Mouse (Mus musculus): ENCODE measurements around the gene Hist1h1t. TPM values are rescaled to one million over a fixed set of nuclear protein-coding genes. Genes with fewer than 3 reads are reported as not detected.

The Hist1h1t gene
- polyA plus RNA-seq, 1 experiment from 2014 or later: not detected

DNA sequence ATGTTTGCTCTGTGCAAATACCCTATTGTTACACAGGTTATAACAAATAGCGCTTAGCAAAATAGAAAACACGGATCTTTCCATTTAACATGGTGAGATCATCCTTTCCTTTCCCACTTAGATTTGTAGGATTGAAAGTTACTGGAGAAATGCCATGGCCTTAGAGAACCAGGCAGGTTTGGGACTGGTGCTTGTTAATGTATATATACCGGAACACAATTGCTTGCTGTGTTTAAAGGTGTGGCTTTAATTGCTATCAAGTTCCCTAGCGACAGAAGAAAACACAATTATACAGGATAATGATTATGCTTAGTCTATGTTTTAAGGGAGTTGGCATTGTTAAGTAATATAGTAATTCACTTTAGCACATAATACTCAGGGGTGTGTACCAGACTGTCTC, 8.4 kb upstream of the Hist1h1t start:
- H3K4me3 ChIP-seq (replicated peaks): no peak overlapping the region
- no peaks in the 10 kb centered on the region for H3K9me3 ChIP-seq
- H3K27ac ChIP-seq: no peak overlapping the region
- H3K9ac ChIP-seq (replicated peaks): no peak overlapping the region
- no peaks in the 10 kb centered on the region for H3K27me3 ChIP-seq
- H3K36me3 ChIP-seq: no peaks in the 10 kb centered on the region
- ATAC-seq (ENCODE audit: insufficient number of reproducible peaks, insufficient read depth, low FRiP score, low TSS enrichment, low read depth): no peak
- H3K4me2 ChIP-seq: no peak overlapping the region
- 78% methylated on average over 4 of the region's 4 CpGs for WGBS
- H3K4me1 ChIP-seq (replicated peaks): peaks cover 15% of the 10 kb centered on the region

- 94% methylated on average over 7 of the region's 7 CpGs for WGBS
- no peak overlapping the region for H3K27ac ChIP-seq
- no peaks in the 10 kb centered on the region for H3K36me3 ChIP-seq
- H3K4me1 ChIP-seq (replicated peaks): peaks cover 10% of the 10 kb centered on the region; the same call in 1 of the 2 replicates
- no peak for ATAC-seq (ENCODE audit: insufficient number of reproducible peaks, insufficient read depth, low FRiP score, low TSS enrichment, low read depth)
- no peak overlapping the region for H3K4me3 ChIP-seq (replicated peaks)
- H3K4me2 ChIP-seq: no peak overlapping the region
- H3K9me3 ChIP-seq: no peaks in the 10 kb centered on the region
- H3K9ac ChIP-seq (replicated peaks): no peak overlapping the region
- no peaks in the 10 kb centered on the region for H3K27me3 ChIP-seq
These were observed 7.7 kb upstream of the Hist1h1t start for GRCm38 (mm10) chr13:23687907-23688306.

- ATAC-seq (ENCODE audit: insufficient number of reproducible peaks, insufficient read depth, low FRiP score, low TSS enrichment, low read depth): no peak
- 95% methylated on average over 2 of the region's 2 CpGs for WGBS
- Histone ChIP-seq H3K27me3 (no peaks in the 10 kb centered on the region), H3K9me3 (no peaks in the 10 kb centered on the region), H3K4me2 (no peak overlapping the region), H3K36me3 (no peaks in the 10 kb centered on the region), H3K4me1 (replicated peaks) (peaks cover 8% of the 10 kb centered on the region; the same call in 1 of the 2 replicates), H3K27ac (no peak overlapping the region), H3K9ac (replicated peaks) (no peak overlapping the region), H3K4me3 (replicated peaks) (no peak overlapping the region)
These were observed 6.7 kb upstream of the Hist1h1t start for GRCm38 (mm10) chr13:23688956-23689355.

DNA sequence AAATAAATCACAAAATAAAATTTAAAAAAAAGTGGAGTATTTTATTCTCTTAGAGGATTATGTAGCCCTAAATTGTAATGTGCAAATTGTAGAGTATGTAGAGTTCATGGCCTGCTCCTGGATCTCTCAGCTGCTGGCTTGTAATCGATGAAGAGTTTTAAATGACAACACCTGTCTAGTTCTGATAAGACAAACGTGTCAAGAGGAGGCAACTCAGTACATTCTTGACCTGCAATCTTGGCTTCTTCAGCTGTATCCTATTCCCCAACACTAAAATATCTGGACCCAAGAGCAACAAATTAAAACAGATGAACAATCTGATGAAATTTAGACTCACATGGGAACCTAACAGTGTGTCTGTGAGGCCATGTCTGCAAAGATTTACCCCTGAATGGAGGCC, 6.2 kb upstream of the Hist1h1t start:
- Histone ChIP-seq H3K4me3 (replicated peaks) (no peak overlapping the region), H3K9ac (replicated peaks) (no peak overlapping the region), H3K27ac (no peak overlapping the region), H3K4me2 (no peak overlapping the region), H3K9me3 (no peaks in the 10 kb centered on the region), H3K27me3 (no peaks in the 10 kb centered on the region), H3K36me3 (no peaks in the 10 kb centered on the region), H3K4me1 (replicated peaks) (peaks cover 8% of the 10 kb centered on the region; the same call in 1 of the 2 replicates)
- WGBS: 75% methylated on average over 2 of the region's 2 CpGs
- ATAC-seq (ENCODE audit: insufficient number of reproducible peaks, insufficient read depth, low FRiP score, low TSS enrichment, low read depth): no peak

DNA sequence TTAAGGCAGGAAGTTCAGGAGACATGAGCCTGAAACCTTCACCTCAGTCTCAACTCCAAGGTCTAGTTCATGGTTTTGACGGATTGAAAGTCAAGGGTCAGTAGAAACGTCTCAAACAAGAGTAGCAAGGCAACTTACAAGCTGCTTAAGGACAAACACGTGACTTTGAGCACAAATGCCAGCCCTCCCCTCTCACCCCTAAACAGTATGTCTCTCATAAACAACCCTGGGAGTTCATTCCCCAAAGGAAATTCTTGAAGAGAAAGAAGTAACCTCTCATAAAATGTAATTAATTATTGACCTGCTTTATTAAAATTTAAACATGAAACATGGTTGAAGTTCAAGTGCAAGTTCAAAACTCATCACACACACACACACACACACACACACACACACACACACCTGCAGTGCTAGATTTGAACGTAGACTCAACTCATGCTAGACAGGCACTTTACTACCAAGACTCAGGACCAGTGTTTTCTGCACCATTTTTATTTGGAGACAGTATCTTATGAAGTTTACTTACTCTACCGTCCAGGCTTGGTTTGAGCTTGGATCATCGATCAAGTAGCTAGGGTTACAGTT, 1.7 kb upstream of the Hist1h1t start:
- no peak for ATAC-seq (ENCODE audit: insufficient number of reproducible peaks, insufficient read depth, low FRiP score, low TSS enrichment, low read depth)
- Histone ChIP-seq H3K4me2 (no peak overlapping the region), H3K36me3 (no peaks in the 10 kb centered on the region), H3K9ac (replicated peaks) (no peak overlapping the region), H3K27me3 (no peaks in the 10 kb centered on the region), H3K4me1 (replicated peaks) (peaks cover 13% of the 10 kb centered on the region), H3K9me3 (no peaks in the 10 kb centered on the region), H3K4me3 (replicated peaks) (no peak overlapping the region), H3K27ac (no peak overlapping the region)
- 77% methylated on average over 6 of the region's 6 CpGs for WGBS

- Histone ChIP-seq H3K27ac (no peak overlapping the region), H3K4me1 (replicated peaks) (peaks cover 16% of the 10 kb centered on the region), H3K27me3 (no peaks in the 10 kb centered on the region), H3K36me3 (no peaks in the 10 kb centered on the region), H3K4me3 (replicated peaks) (no peak overlapping the region), H3K9me3 (no peaks in the 10 kb centered on the region), H3K9ac (replicated peaks) (no peak overlapping the region), H3K4me2 (no peak overlapping the region)
- 94% methylated on average over 9 of the region's 9 CpGs for WGBS
- no peak for ATAC-seq (ENCODE audit: insufficient number of reproducible peaks, insufficient read depth, low FRiP score, low TSS enrichment, low read depth)
These were observed 658 bp upstream of the Hist1h1t start for GRCm38 (mm10) chr13:23694956-23695355.

DNA sequence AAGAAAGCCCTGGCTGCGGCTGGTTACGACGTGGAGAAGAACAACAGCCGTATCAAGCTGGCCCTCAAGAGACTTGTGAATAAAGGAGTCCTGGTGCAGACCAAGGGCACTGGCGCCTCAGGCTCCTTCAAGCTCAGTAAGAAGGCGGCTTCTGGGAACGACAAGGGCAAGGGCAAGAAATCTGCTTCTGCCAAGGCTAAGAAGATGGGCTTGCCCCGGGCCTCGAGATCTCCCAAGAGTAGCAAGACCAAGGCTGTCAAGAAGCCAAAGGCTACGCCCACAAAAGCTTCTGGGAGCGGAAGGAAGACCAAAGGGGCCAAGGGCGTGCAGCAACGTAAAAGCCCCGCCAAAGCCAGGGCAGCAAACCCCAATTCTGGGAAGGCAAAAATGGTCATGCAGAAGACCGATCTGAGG, 454 bp downstream of the Hist1h1t start:
- peak overlapping the region; percentile 82 for H3K27ac ChIP-seq
- no peak for ATAC-seq (ENCODE audit: insufficient number of reproducible peaks, insufficient read depth, low FRiP score, low TSS enrichment, low read depth)
- WGBS: 49% methylated on average over 15 of the region's 15 CpGs
- H3K9me3 ChIP-seq: no peaks in the 10 kb centered on the region
- H3K36me3 ChIP-seq: no peaks in the 10 kb centered on the region
- no peaks in the 10 kb centered on the region for H3K27me3 ChIP-seq
- peak overlapping the region; percentile 33 for H3K4me2 ChIP-seq
- H3K9ac ChIP-seq (replicated peaks): no peak overlapping the region
- 0 out of 2 replicates have a peak overlapping the region, but pooled peaks have one; percentile 1 for H3K4me3 ChIP-seq (replicated peaks)
- peaks cover 19% of the 10 kb centered on the region for H3K4me1 ChIP-seq (replicated peaks)

DNA sequence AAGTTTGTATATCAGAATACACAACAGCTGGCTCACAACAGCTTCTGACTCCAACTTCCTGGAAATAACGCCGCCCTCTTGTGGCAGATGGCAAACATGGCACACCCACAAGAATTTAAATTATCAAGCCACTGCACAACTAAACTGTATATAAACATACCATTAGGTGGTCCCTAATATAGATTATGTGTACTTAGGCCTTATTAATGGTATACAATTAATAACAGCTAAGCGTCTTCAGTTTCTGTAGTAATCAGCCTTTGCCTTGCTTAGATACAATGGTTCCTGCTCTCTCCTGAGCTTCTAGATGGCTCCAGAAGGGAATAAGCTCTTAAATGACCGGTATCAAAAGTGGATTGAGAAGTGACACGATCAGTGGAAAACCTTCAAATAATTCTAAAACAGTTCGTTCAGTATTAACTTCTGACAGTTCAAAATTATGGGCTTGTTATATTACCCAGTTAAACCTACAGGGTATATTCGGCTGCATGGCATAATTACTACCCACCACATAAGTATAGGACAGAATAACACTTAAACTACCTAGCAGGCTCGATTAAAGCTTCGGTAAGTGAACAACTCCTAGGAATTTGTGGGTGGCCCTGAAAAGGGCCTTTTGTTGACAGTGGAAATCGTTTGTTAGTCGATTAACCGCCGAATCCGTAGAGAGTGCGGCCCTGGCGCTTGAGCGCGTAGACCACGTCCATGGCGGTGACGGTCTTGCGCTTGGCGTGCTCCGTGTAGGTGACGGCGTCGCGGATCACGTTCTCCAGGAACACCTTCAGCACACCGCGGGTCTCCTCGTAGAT, 2.1 kb downstream of the Hist1h1t start:
- Histone ChIP-seq H3K9ac (replicated peaks) (peak overlapping the region; percentile 70), H3K4me3 (replicated peaks) (peak overlapping the region; percentile 47), H3K27me3 (no peaks in the 10 kb centered on the region), H3K9me3 (no peaks in the 10 kb centered on the region), H3K27ac (peak overlapping the region; percentile 95), H3K4me1 (replicated peaks) (peaks cover 19% of the 10 kb centered on the region), H3K4me2 (peak overlapping the region; percentile 71), H3K36me3 (no peaks in the 10 kb centered on the region)
- WGBS: under 1% methylated on average over 27 of the region's 32 CpGs
- ATAC-seq (ENCODE audit: insufficient number of reproducible peaks, insufficient read depth, low FRiP score, low TSS enrichment, low read depth): peak; percentile 45

GRCm38 (mm10) chr13:23698300-23698693, 2.7 kb downstream of the Hist1h1t start, which contains the start of gene Hist1h4c:
Hist1h4c (minus strand) TSS chr13:23698454.
- H3K36me3 ChIP-seq: no peaks in the 10 kb centered on the region
- no peaks in the 10 kb centered on the region for H3K27me3 ChIP-seq
- WGBS: 0% methylated on average over 22 of the region's 22 CpGs
- H3K4me1 ChIP-seq (replicated peaks): peaks cover 19% of the 10 kb centered on the region
- H3K4me2 ChIP-seq: peak within 1 kb of the TSS; percentile 71
- ATAC-seq (ENCODE audit: insufficient number of reproducible peaks, insufficient read depth, low FRiP score, low TSS enrichment, low read depth): peak; percentile 96
- H3K27ac ChIP-seq: peak within 1 kb of the TSS; percentile 95
- peak within 1 kb of the TSS; percentile 47 for H3K4me3 ChIP-seq (replicated peaks)
- H3K9ac ChIP-seq (replicated peaks): peak within 1 kb of the TSS; percentile 70
- no peaks in the 10 kb centered on the region for H3K9me3 ChIP-seq

- Histone ChIP-seq H3K27ac (peak overlapping the region; percentile 89), H3K9me3 (no peaks in the 10 kb centered on the region), H3K36me3 (no peaks in the 10 kb centered on the region), H3K4me2 (peak overlapping the region; percentile 37), H3K4me1 (replicated peaks) (peaks cover 19% of the 10 kb centered on the region), H3K9ac (replicated peaks) (no peak overlapping the region), H3K27me3 (no peaks in the 10 kb centered on the region), H3K4me3 (replicated peaks) (no peak overlapping the region)
- WGBS: 77% methylated on average over 6 of the region's 6 CpGs
- ATAC-seq (ENCODE audit: insufficient number of reproducible peaks, insufficient read depth, low FRiP score, low TSS enrichment, low read depth): no peak
These were observed 3.4 kb downstream of the Hist1h1t start for GRCm38 (mm10) chr13:23698996-23699395.

DNA sequence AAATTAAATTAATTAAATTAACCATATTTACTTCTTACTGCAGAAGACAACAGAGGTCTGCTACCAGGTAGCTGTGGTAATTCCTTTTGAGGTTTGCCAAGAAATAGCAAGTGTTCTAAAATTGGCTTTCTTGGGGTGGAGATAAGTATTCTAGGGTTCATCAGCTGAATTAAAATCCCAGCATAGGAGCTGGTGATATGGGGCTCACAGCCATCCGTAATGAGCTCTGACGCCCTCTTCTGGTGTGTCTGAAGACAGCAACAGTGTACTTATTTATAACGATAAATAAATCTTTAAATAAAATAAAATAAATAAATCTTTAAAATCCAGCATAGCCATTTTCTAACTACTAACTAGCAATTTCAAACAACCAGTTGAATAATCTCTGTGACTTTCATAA, 4.2 kb downstream of the Hist1h1t start:
- no peaks in the 10 kb centered on the region for H3K36me3 ChIP-seq
- no peak overlapping the region for H3K27ac ChIP-seq
- WGBS: 71% methylated on average over 3 of the region's 3 CpGs

More for the DNA sequence above, 4.2 kb downstream of the Hist1h1t start:
- H3K4me1 ChIP-seq (replicated peaks): peaks cover 19% of the 10 kb centered on the region
- no peak overlapping the region for H3K4me3 ChIP-seq (replicated peaks)
- no peak overlapping the region for H3K4me2 ChIP-seq
- ATAC-seq (ENCODE audit: insufficient number of reproducible peaks, insufficient read depth, low FRiP score, low TSS enrichment, low read depth): no peak
- no peak overlapping the region for H3K9ac ChIP-seq (replicated peaks)
- H3K27me3 ChIP-seq: no peaks in the 10 kb centered on the region
- H3K9me3 ChIP-seq: no peaks in the 10 kb centered on the region

Measured in limb, embryonic 12.5 days (tissue).